Mouse (Mus musculus): Measurements from ENCODE around the gene Gm20431.

DNA sequence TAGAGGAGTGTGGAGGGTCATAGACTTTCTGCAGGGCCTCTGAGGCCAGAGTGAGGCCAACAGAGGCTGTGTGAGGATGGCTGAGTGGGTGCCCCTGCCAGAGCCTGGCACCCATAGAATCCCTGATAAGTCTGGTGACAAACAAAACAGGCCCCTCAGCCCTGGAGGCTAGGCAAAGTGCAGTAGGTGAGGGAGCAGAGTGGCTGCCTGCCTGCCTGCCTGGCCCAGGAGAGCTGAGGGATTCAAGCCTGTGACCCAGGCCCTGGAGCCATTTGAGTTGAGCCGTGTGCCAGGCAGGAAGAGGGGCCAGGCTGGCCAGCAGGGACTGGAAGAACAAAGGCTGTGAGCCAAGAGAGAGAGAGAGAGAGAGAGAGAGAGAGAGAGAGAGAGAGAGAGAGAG, 32.9 kb upstream of the Gm20431 start:
- TF ChIP-seq POLR2A (IDR thresholded peaks at IDR 0.05; ENCODE audit: borderline replicate concordance, insufficient read depth, low read length) (no peak), CTCF (IDR thresholded peaks at IDR 0.05; ENCODE audit: borderline replicate concordance, insufficient read depth, low read depth, low read length) (no peak)

Measured in cerebellum, adult 2 months (tissue).